Mouse (Mus musculus) bone marrow, adult 2 months (tissue): ENCODE measurements around the gene Iqsec1.

ENCODE experiments used
- CTCF ChIP-seq: fragments of 200-500 bp; IDR thresholded peaks from 2 replicates; pipeline ENCODE4 v1.5.1; 2011; ENCODE audit warnings: low read length, control low read depth; ENCODE audit not compliant: control insufficient read depth, insufficient read depth
- POLR2A ChIP-seq: fragments of 200-500 bp; IDR thresholded peaks from 2 replicates; pipeline ENCODE4 v1.6.1; 2011; ENCODE audit warnings: low read depth, mild to moderate bottlenecking, control low read depth, low read length, borderline replicate concordance; ENCODE audit not compliant: control insufficient read depth

GRCm38 (mm10) chr6:90787587-90787986 is 200.9 kb downstream of the Iqsec1 start:
- TF ChIP-seq CTCF (no peak), POLR2A (no peak)
